Mouse (Mus musculus) heart, postnatal 0 days (tissue): Measurements from ENCODE around the gene Prim2. TPM values are rescaled to one million over a fixed set of nuclear protein-coding genes. Genes with fewer than 3 reads are reported as not detected.

Source experiments
- ATAC-seq: fragments of 200-750 bp; cut with Nextera tagmentation; 2 replicates; pipeline ENCODE4 v1.8.0; 2017; ENCODE audit warnings: low read depth, moderate number of reproducible peaks, moderate library complexity; ENCODE audit not compliant: insufficient read depth
- DNase-seq: peaks from one replicate; pipeline ENCODE4 v3.0.0-alpha.2; 2016; ENCODE audit warnings: low spot score
- H3K27ac ChIP-seq: fragments of 300-500 bp; sonication (generic); 2 replicates; pipeline ENCODE4 v1.5.1; 2014; ENCODE audit warnings: low read depth, mild to moderate bottlenecking
- H3K27me3 ChIP-seq: fragments of 300-500 bp; sonication (generic); 2 replicates; pipeline ENCODE4 v1.6.1; 2014; ENCODE audit warnings: low read length, mixed read lengths; ENCODE audit not compliant: control insufficient read depth, insufficient read depth
- H3K36me3 ChIP-seq: fragments of 300-500 bp; sonication (generic); replicated peaks from 2 replicates; pipeline ENCODE4 v1.6.1; 2014; ENCODE audit warnings: low read length, mixed read lengths; ENCODE audit not compliant: control insufficient read depth, insufficient read depth
- H3K4me1 ChIP-seq: fragments of 300-500 bp; sonication (generic); 2 replicates; pipeline ENCODE4 v1.6.1; 2014; ENCODE audit warnings: antibody characterized with exemption; ENCODE audit not compliant: control insufficient read depth, insufficient read depth
- H3K4me2 ChIP-seq: fragments of 300-500 bp; sonication (generic); 2 replicates; pipeline ENCODE4 v1.6.1; 2014; ENCODE audit warnings: low read depth, mild to moderate bottlenecking, low read length, moderate library complexity
- H3K4me3 ChIP-seq: fragments of 300-500 bp; sonication (generic); 2 replicates; pipeline ENCODE4 v1.5.1; 2014; ENCODE audit warnings: low read depth, low read length
- H3K9ac ChIP-seq: fragments of 300-500 bp; sonication (generic); replicated peaks from 2 replicates; pipeline ENCODE4 v1.6.1; 2014; ENCODE audit warnings: low read depth, low read length, mixed read lengths
- H3K9me3 ChIP-seq: fragments of 300-500 bp; sonication (generic); replicated peaks from 2 replicates; pipeline ENCODE4 v1.6.1; 2016; ENCODE audit warnings: low read length; ENCODE audit not compliant: control insufficient read depth
- CTCF ChIP-seq: IDR thresholded peaks from 2 replicates; pipeline ENCODE4 v1.5.1; 2016; ENCODE audit warnings: antibody characterized with exemption, control low read depth, low read depth
- EP300 ChIP-seq: IDR thresholded peaks from 2 replicates; pipeline ENCODE4 v1.6.1; 2016; ENCODE audit warnings: antibody characterized with exemption, low read depth
- WGBS: fragments of 180-500 bp; shearing (Covaris S2); extraction: QIAGEN DNeasy Blood & Tissue Kit; methylation state at CpG from one replicate; pipeline ENCODE4 v1.1.7; 2014; 5-methylcytosine and 5-hydroxymethylcytosine counted together
- polyA plus RNA-seq: library from polyadenylated mRNA; unstranded; fragments of >200 nt; fragmentation: Nextera tagmentation; extraction: Ambion mirVana; gene quantifications from 2 replicates; pipeline ENCODE4 v1.2.1, GENCODE M21; 2015
- total RNA-seq: library from RNA; depleted of rRNA; stranded (reverse); fragments of >200 nt; gene quantifications from 2 replicates; pipeline ENCODE4 v1.2.3, GENCODE M21; 2014; ENCODE audit warnings: low replicate concordance

Prim2 gene
- total and polyA plus RNA-seq, 2 experiments from 2014 or later, result 4.9 to 13.9 TPM

DNA sequence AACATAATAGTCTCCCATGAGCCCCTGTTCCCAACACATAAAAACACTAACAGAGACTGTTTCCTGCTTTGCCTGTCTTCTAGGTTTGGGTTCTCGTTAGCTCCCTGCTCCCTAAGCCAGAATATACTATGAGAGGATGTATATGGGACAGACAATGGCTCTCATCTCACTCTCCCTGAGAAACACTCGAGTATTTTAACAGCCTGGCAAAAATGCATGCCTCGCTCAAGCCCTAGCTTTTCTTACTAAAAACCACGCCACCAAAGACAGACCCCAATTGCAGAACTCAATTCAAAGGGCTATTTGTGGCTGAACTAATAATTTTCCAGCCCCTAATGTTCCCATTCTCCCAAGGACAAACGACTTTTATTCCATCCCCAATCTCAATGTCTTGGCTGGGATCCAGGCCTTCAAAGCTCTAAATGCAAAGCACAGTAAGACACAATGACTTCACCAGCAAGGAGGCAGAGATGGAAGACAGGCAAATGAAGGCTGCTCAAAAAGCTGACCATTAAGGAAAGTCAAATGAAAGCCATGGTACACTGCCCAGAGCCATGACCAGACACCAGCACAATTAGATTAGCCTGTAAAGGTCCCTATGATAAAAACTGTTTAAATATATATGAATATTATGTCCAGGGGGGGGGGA is 70.5 kb downstream of the Prim2 start:
- peaks cover 7% of the 10 kb centered on the region; the same call in 1 of the 2 replicates for H3K9me3 ChIP-seq
- no peak overlapping the region for H3K27ac ChIP-seq
- no peak overlapping the region for H3K9ac ChIP-seq
- no peak overlapping the region for H3K4me3 ChIP-seq
- TF ChIP-seq CTCF, result no peak
- no peak for TF ChIP-seq EP300
- 77% methylated on average over 5 of the region's 5 CpGs for WGBS
- no peaks in the 10 kb centered on the region for H3K27me3 ChIP-seq
- H3K4me1 ChIP-seq, result no peaks in the 10 kb centered on the region
- no peaks in the 10 kb centered on the region for H3K36me3 ChIP-seq
- DNase-seq, result no peak
- no peak overlapping the region for H3K4me2 ChIP-seq
- no peak for ATAC-seq

GRCm38 (mm10) chr1:33597043-33597442 is 72.6 kb downstream of the Prim2 start:
- 81% methylated on average over 1 of the region's 1 CpGs for WGBS
- ATAC-seq (no peak), DNase-seq (no peak)
- peaks cover 7% of the 10 kb centered on the region; the same call in 1 of the 2 replicates for H3K9me3 ChIP-seq
- no peak overlapping the region for H3K4me2 ChIP-seq
- no peak overlapping the region for H3K27ac ChIP-seq
- no peaks in the 10 kb centered on the region for H3K4me1 ChIP-seq
- no peak overlapping the region for H3K4me3 ChIP-seq
- H3K9ac ChIP-seq, result no peak overlapping the region
- no peak for TF ChIP-seq EP300
- no peak for TF ChIP-seq CTCF
- H3K27me3 ChIP-seq, result no peaks in the 10 kb centered on the region
- no peaks in the 10 kb centered on the region for H3K36me3 ChIP-seq

DNA sequence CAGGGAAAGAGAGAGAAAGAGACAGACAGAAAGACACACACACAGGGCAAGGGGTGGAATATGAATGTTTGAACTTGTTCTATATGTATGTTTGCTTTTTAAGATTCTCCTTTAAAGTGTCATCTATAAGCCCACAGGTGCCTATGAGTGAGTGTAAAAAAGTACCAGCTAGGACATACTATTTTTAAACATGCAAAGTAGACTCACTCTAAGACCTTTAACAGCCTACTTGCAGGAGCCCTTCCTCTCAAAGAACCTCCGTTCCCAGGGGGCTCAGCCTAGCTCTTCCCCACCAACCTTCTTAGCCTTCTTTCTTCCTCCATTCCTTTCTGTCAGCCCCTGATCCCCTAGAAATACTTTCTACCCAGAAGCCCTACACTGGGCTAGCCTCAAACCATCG is 73.7 kb downstream of the Prim2 start:
- no peak overlapping the region for H3K9ac ChIP-seq
- no peak overlapping the region for H3K4me3 ChIP-seq
- ATAC-seq (no peak), DNase-seq (no peak)
- H3K27me3 ChIP-seq, result no peaks in the 10 kb centered on the region
- TF ChIP-seq EP300, result no peak
- H3K27ac ChIP-seq, result no peak overlapping the region
- H3K36me3 ChIP-seq, result no peaks in the 10 kb centered on the region
- H3K4me2 ChIP-seq, result no peak overlapping the region
- WGBS, result 77% methylated on average over 2 of the region's 2 CpGs
- H3K9me3 ChIP-seq, result peaks cover 7% of the 10 kb centered on the region; the same call in 1 of the 2 replicates
- H3K4me1 ChIP-seq, result no peaks in the 10 kb centered on the region

DNA sequence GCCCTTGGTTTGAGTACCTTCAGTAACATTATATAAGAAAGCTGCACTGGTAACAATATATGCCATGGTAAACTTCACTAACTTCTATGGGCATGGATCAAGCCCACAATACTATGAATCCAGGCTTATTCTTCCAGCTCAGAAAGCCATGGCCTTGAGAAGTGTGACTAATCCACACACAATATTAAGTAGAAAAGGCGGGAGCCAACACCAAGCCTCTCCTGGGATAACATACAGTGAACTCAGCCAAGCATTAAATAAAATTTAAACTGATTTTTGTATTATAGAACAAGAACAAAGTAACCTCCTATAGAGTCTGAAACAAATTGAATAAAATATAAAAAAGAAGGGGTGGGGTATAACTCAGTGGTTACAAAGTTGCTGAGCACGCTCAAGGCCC is 74.6 kb downstream of the Prim2 start:
- no peak overlapping the region for H3K27ac ChIP-seq
- H3K27me3 ChIP-seq, result no peaks in the 10 kb centered on the region
- H3K36me3 ChIP-seq, result no peaks in the 10 kb centered on the region
- no peaks in the 10 kb centered on the region for H3K4me1 ChIP-seq
- no peak for TF ChIP-seq CTCF
- TF ChIP-seq EP300, result no peak
- no peak overlapping the region for H3K9ac ChIP-seq
- WGBS, result 92% methylated on average over 2 of the region's 2 CpGs
- ATAC-seq (no peak), DNase-seq (no peak)
- no peak overlapping the region for H3K4me3 ChIP-seq
- no peak overlapping the region for H3K4me2 ChIP-seq
- peaks cover 7% of the 10 kb centered on the region; the same call in 1 of the 2 replicates for H3K9me3 ChIP-seq

- Histone ChIP-seq H3K9ac (no peak overlapping the region), H3K4me1 (no peaks in the 10 kb centered on the region), H3K4me2 (no peak overlapping the region), H3K4me3 (no peak overlapping the region), H3K27me3 (no peaks in the 10 kb centered on the region), H3K27ac (no peak overlapping the region), H3K36me3 (no peaks in the 10 kb centered on the region), H3K9me3 (peaks cover 5% of the 10 kb centered on the region; the same call in 1 of the 2 replicates)
- no peak for DNase-seq
- TF ChIP-seq EP300 (no peak), CTCF (no peak)
- WGBS, result 93% methylated on average over 4 of the region's 4 CpGs
- no peak for ATAC-seq
Measured at GRCm38 (mm10) chr1:33593718-33594388, 75.7 kb downstream of the Prim2 start.
